Mouse (Mus musculus) hindbrain, embryonic 12.5 days (tissue): Measurements from ENCODE around the gene Ptpn6. TPM values are rescaled to one million over a fixed set of nuclear protein-coding genes. Genes with fewer than 3 reads are reported as not detected.

Source experiments
- ATAC-seq: fragments of 200-750 bp; cut with Nextera tagmentation; 2 replicates; pipeline ENCODE4 v1.8.0; 2017; ENCODE audit warnings: moderate TSS enrichment; ENCODE audit not compliant: low FRiP score
- H3K27ac ChIP-seq: fragments of 300-500 bp; sonication (generic); 2 replicates; pipeline ENCODE4 v1.5.1; 2016; ENCODE audit warnings: mild to moderate bottlenecking
- H3K27me3 ChIP-seq: fragments of 300-500 bp; sonication (generic); 2 replicates; pipeline ENCODE4 v1.6.1; 2016; ENCODE audit warnings: mild to moderate bottlenecking
- H3K36me3 ChIP-seq: fragments of 300-500 bp; sonication (generic); 2 replicates; pipeline ENCODE4 v1.6.1; 2016; ENCODE audit warnings: mild to moderate bottlenecking
- H3K4me1 ChIP-seq: fragments of 300-500 bp; sonication (generic); 2 replicates; pipeline ENCODE4 v1.6.1; 2016
- H3K4me2 ChIP-seq: fragments of 300-500 bp; sonication (generic); replicated peaks from 2 replicates; pipeline ENCODE4 v1.6.1; 2016; ENCODE audit warnings: mild to moderate bottlenecking
- H3K4me3 ChIP-seq: fragments of 300-500 bp; sonication (generic); 2 replicates; pipeline ENCODE4 v1.5.1; 2016; ENCODE audit warnings: mild to moderate bottlenecking
- H3K9ac ChIP-seq: fragments of 300-500 bp; sonication (generic); 2 replicates; pipeline ENCODE4 v1.6.1; 2016; ENCODE audit warnings: mild to moderate bottlenecking, moderate library complexity
- H3K9me3 ChIP-seq: fragments of 300-500 bp; sonication (generic); replicated peaks from 2 replicates; pipeline ENCODE4 v1.6.1; 2016; ENCODE audit warnings: mild to moderate bottlenecking
- WGBS: fragments of 180-500 bp; shearing (Covaris S2); methylation state at CpG from one replicate; pipeline ENCODE4 v1.1.7; 2016; 5-methylcytosine and 5-hydroxymethylcytosine counted together
- polyA plus RNA-seq: library from polyadenylated mRNA; unstranded; fragments of >200 nt; fragmentation: Nextera tagmentation; extraction: Ambion mirVana; gene quantifications from 2 replicates; pipeline ENCODE4 v1.2.1, GENCODE M21; 2016

Ptpn6 gene
- polyA plus RNA-seq, 1 experiment from 2014 or later: 5.6 TPM

DNA sequence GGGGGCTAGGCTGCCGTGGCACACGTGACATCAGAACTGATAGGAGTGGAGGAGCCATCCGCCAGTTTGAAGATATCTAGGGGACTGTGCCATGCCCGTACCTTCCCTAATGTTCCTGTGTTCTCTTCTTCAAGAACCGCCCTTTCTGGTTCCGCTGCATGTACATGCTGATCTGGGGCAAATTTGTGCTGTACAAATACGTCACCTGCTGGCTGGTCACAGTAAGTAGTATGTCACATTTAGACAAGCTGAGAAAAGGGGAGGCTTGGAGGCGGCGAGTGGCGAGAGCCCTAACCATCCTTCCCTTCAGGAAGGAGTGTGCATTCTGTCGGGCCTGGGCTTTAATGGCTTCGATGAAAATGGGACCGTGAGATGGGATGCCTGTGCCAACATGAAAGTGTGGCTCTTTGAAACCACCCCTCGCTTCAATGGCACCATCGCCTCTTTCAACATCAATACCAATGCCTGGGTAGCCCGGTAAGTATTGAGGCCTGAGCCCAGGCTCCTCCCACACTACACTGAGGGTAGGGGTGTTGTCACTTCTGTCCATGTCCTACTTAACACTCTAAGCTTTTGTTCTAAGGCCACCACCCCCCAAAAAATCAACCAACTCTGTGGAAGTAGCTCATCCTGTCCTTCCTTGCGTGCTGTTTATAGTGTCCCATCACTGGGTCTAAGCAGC, 36.3 kb downstream of the Ptpn6 start:
- no peak overlapping the region for H3K9ac ChIP-seq
- 95% methylated on average over 17 of the region's 17 CpGs for WGBS
- no peak overlapping the region for H3K4me2 ChIP-seq
- peaks cover 75% of the 10 kb centered on the region for H3K36me3 ChIP-seq
- no peaks in the 10 kb centered on the region for H3K9me3 ChIP-seq
- H3K4me1 ChIP-seq: no peaks in the 10 kb centered on the region
- no peak overlapping the region for H3K4me3 ChIP-seq
- ATAC-seq: 0 out of 2 replicates have a peak, but pooled peaks have one; percentile 27
- H3K27ac ChIP-seq: no peak overlapping the region
- H3K27me3 ChIP-seq: no peaks in the 10 kb centered on the region

DNA sequence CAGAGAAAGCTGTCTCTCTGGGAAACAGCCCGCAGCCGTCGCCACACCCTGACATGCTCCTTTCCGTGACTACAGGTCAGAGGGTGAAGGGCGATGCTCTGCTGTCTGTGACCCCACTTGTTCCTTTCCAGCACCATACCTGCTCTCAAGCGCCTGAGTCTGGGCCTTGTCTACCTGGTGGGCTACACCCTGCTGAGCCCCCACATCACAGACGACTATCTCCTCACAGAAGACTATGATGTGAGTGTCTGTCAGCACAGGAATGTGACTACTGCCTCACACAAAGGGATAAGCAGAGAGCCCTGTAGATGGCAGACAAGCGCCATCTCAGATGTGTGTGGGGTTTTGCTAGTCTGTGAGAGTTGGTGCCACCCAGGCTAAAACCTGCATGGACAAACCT, 37.2 kb downstream of the Ptpn6 start:
- Histone ChIP-seq H3K4me3 (no peak overlapping the region), H3K4me1 (no peaks in the 10 kb centered on the region), H3K9me3 (no peaks in the 10 kb centered on the region), H3K36me3 (peaks cover 74% of the 10 kb centered on the region), H3K27me3 (no peaks in the 10 kb centered on the region), H3K4me2 (no peak overlapping the region), H3K9ac (no peak overlapping the region), H3K27ac (no peak overlapping the region)
- WGBS: 70% methylated on average over 8 of the region's 8 CpGs
- no peak; the same call in 1 of the 2 replicates for ATAC-seq

DNA sequence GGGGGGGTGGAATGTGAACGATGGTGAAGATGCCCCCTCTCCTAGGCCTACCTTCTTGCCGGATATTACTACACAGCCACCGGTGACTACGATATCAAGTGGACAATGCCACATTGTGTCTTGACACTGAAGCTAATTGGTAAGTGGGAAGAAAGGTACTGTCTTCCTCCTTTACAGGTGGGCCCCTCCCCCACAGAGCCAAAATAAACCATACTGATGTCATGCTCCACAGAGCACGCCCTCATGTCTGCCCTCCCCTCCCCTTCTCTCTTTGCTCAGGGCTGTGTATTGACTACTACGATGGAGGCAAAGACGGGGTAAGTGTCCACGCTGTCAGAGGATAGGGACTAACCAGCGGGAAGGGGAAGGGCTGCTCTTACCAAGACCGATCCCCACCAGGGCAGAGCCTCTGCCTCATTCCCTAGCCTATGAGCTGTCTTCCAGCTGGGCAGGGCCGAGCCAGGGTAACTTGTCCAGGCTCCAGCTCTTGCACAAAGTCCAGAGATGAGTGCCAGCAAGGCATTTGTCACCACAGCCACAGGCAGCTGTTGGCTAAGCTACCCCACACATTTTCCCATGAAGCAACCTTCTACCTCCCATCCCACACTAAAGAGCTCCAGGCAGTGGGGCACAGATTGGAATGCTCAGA, 38.4 kb downstream of the Ptpn6 start:
- Histone ChIP-seq H3K4me1 (no peaks in the 10 kb centered on the region), H3K36me3 (peaks cover 67% of the 10 kb centered on the region), H3K27me3 (no peaks in the 10 kb centered on the region), H3K9ac (no peak overlapping the region), H3K27ac (no peak overlapping the region), H3K9me3 (no peaks in the 10 kb centered on the region), H3K4me3 (no peak overlapping the region), H3K4me2 (no peak overlapping the region)
- WGBS: 87% methylated on average over 11 of the region's 11 CpGs
- no peak for ATAC-seq

DNA sequence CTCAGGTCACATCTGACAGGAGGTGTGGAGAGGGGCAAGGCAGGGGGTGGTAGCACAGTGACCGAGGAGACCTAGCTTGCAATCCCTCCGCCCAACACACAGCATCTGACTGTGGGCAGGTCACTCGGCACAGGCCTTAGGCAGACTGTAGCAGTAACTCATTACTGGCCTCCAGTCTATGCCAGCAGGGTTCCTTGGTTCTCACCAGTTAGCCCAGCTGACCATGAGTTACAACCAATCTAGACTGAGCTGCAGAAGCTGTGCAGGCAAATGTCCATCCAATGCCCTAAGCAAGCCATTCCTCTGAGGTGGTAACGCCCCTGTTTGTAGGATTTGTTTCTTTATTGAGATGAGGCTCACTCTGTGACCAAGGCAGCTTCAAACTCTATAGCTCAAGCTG, 39.1 kb downstream of the Ptpn6 start:
- no peak overlapping the region for H3K9ac ChIP-seq
- ATAC-seq: no peak
- no peaks in the 10 kb centered on the region for H3K9me3 ChIP-seq
- no peak overlapping the region for H3K4me2 ChIP-seq
- no peak overlapping the region for H3K27ac ChIP-seq
- H3K27me3 ChIP-seq: no peaks in the 10 kb centered on the region
- H3K4me1 ChIP-seq: no peaks in the 10 kb centered on the region
- no peak overlapping the region for H3K4me3 ChIP-seq
- H3K36me3 ChIP-seq: peaks cover 60% of the 10 kb centered on the region
- WGBS: 84% methylated on average over 4 of the region's 4 CpGs

- H3K4me1 ChIP-seq: peaks cover 5% of the 10 kb centered on the region; the same call in 1 of the 2 replicates
- H3K27ac ChIP-seq: no peak overlapping the region
- H3K27me3 ChIP-seq: no peaks in the 10 kb centered on the region
- H3K36me3 ChIP-seq: peaks cover 54% of the 10 kb centered on the region
- ATAC-seq: no peak
- WGBS: 85% methylated on average over 6 of the region's 6 CpGs
- no peak overlapping the region for H3K9ac ChIP-seq
- H3K4me2 ChIP-seq: no peak overlapping the region
- H3K9me3 ChIP-seq: no peaks in the 10 kb centered on the region
- no peak overlapping the region for H3K4me3 ChIP-seq
These were observed 39.8 kb downstream of the Ptpn6 start for GRCm38 (mm10) chr6:124698751-124699150.

DNA sequence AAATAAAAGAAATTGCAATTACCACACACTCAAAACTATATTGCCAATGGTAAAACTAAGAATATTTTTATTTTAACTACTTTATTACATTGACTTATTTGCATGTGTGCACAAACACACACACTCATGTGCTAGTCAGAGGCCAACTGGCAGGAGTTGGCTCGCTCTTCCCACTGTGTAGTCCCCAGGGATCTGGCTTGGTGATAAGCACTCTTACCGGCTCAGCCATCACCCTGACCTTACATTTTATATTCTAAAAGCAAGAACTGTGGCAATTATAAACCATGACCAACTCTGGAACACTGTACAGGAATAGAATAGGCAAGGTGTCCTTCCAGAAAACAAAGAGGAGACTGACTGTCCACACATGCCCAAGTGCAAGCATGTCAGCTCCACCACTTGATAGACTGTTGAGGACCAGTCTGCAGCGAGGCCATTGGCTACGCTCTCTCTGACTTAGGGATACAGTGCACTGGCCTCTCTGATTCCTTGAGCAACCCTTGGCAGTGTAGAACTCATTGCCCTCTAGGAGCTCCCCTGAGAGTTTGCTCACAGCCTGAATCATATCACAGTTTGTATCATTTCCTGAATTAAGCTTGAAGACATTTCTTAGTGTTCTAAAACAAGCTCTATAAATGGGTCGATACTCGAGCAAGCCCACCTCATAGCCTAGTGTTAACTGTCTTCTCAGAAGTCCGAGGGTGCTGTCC, 41.9 kb downstream of the Ptpn6 start:
- Histone ChIP-seq H3K4me3 (no peak overlapping the region), H3K27me3 (no peaks in the 10 kb centered on the region), H3K4me2 (no peak overlapping the region), H3K9me3 (no peaks in the 10 kb centered on the region), H3K36me3 (peaks cover 32% of the 10 kb centered on the region), H3K4me1 (peaks cover 8% of the 10 kb centered on the region; the same call in 1 of the 2 replicates), H3K9ac (no peak overlapping the region), H3K27ac (no peak overlapping the region)
- WGBS: 88% methylated on average over 7 of the region's 7 CpGs
- no peak for ATAC-seq

GRCm38 (mm10) chr6:124694166-124694955, 44.2 kb downstream of the Ptpn6 start:
- ATAC-seq: no peak
- 72% methylated on average over 15 of the region's 15 CpGs for WGBS
- H3K9ac ChIP-seq: no peak overlapping the region

GRCm38 (mm10) chr6:124693243-124693981, 45.1 kb downstream of the Ptpn6 start:
- no peak overlapping the region for H3K4me3 ChIP-seq
- 0 out of 2 replicates have a peak overlapping the region, but pooled peaks have one; percentile 44 for H3K27ac ChIP-seq
- H3K9ac ChIP-seq: no peak overlapping the region
- H3K27me3 ChIP-seq: no peaks in the 10 kb centered on the region
- peaks cover 12% of the 10 kb centered on the region; the same call in 1 of the 2 replicates for H3K36me3 ChIP-seq
- WGBS: 75% methylated on average over 15 of the region's 15 CpGs
- no peak for ATAC-seq
- H3K4me2 ChIP-seq: no peak overlapping the region
- H3K4me1 ChIP-seq: peaks cover 8% of the 10 kb centered on the region; the same call in 1 of the 2 replicates
- no peaks in the 10 kb centered on the region for H3K9me3 ChIP-seq

More at GRCm38 (mm10) chr6:124694166-124694955, 44.2 kb downstream of the Ptpn6 start:
- Histone ChIP-seq H3K4me1 (peaks cover 8% of the 10 kb centered on the region; the same call in 1 of the 2 replicates), H3K4me3 (no peak overlapping the region), H3K4me2 (no peak overlapping the region), H3K36me3 (peaks cover 17% of the 10 kb centered on the region), H3K9me3 (no peaks in the 10 kb centered on the region), H3K27me3 (no peaks in the 10 kb centered on the region), H3K27ac (no peak overlapping the region)

GRCm38 (mm10) chr6:124690517-124690916, 48.0 kb downstream of the Ptpn6 start:
- Histone ChIP-seq H3K9ac (no peak overlapping the region), H3K27me3 (no peaks in the 10 kb centered on the region), H3K4me2 (no peak overlapping the region), H3K4me1 (peaks cover 8% of the 10 kb centered on the region; the same call in 1 of the 2 replicates), H3K27ac (no peak overlapping the region), H3K9me3 (no peaks in the 10 kb centered on the region), H3K36me3 (no peaks in the 10 kb centered on the region), H3K4me3 (no peak overlapping the region)
- ATAC-seq: no peak
- WGBS: 91% methylated on average over 3 of the region's 3 CpGs

DNA sequence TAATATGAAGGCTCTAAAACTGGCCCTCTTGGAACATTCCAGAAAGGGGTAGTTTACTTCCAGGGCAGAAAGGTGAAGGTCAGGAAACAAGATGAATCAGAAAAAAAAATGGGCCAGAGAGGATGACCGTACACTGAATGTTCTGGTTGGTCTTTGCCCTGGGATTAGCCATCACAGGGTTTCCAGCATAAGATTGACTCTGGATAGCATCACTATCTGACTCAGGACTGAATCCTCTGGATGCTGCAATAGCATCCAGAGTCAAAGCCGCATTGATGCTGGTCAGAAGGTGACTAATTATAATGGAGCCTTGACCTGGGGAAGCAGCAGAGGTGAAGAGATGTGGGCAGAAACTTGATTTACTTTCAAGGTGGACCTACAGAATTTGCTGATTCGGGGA, 49.5 kb downstream of the Ptpn6 start:
- WGBS: 99% methylated on average over 3 of the region's 3 CpGs
- no peaks in the 10 kb centered on the region for H3K36me3 ChIP-seq
- H3K4me1 ChIP-seq: peaks cover 6% of the 10 kb centered on the region; the same call in 1 of the 2 replicates
- H3K27me3 ChIP-seq: no peaks in the 10 kb centered on the region
- no peak for ATAC-seq
- H3K4me3 ChIP-seq: no peak overlapping the region
- H3K9ac ChIP-seq: no peak overlapping the region
- no peaks in the 10 kb centered on the region for H3K9me3 ChIP-seq
- H3K4me2 ChIP-seq: no peak overlapping the region
- no peak overlapping the region for H3K27ac ChIP-seq

DNA sequence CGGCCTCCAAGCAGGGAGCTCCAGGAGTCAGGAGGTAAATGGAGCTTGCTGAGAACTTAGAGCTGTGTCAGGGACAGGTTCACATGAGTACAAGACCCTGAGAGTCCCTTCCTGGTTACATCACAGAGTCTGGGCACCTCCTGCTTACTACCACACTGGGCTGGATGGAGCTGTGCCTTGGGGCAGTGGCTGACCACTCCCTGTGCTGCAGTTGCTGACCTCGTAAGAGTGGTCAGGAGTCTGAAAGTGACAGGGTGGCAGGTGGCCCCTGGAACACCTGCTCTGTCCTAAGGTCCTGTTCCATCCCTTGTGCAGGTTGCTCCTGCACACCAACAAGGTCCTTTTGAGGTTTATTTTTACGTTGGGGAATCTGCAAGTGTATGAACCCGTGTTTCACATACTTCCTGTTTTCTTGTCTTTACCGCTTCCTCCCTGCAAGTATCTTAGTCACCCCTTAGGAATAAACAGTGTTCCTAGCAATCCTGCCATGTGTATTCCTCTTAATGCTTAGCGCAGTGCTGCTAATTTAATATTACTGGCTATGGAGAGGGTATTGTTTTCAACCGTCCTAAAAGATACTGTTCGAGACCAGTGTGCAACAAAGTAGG, 50.3 kb downstream of the Ptpn6 start:
- no peaks in the 10 kb centered on the region for H3K9me3 ChIP-seq
- no peaks in the 10 kb centered on the region; the same call in 1 of the 2 replicates for H3K4me1 ChIP-seq
- no peak overlapping the region for H3K9ac ChIP-seq
- WGBS: 86% methylated on average over 8 of the region's 8 CpGs
- H3K27ac ChIP-seq: no peak overlapping the region
- no peaks in the 10 kb centered on the region for H3K36me3 ChIP-seq
- no peak overlapping the region for H3K4me2 ChIP-seq
- H3K27me3 ChIP-seq: no peaks in the 10 kb centered on the region
- H3K4me3 ChIP-seq: no peak overlapping the region
- ATAC-seq: no peak
